Mouse (Mus musculus) liver, adult 2 months (tissue): ENCODE data around the gene Plekhh3. TPM values are rescaled to one million over a fixed set of nuclear protein-coding genes. Genes with fewer than 3 reads are reported as not detected.
A peak's percentile ranks its signal among the peaks of the same experiment; 100 is the strongest.

Experiments used
- DNase-seq: peaks from one replicate; pipeline ENCODE4 v3.0.0-alpha.2; 2011; ENCODE audit warnings: low read depth, low spot score; ENCODE audit errors: extremely low read depth
- H3K27ac ChIP-seq: fragments of 200-500 bp; replicated peaks from 2 replicates; pipeline ENCODE4 v1.5.1; 2012; ENCODE audit warnings: low read depth, mild to moderate bottlenecking, control low read depth, inconsistent platforms, low read length; ENCODE audit not compliant: insufficient read depth
- H3K27me3 ChIP-seq: fragments of 200-500 bp; 2 replicates; pipeline ENCODE4 v1.6.1; 2012; ENCODE audit warnings: mild to moderate bottlenecking, moderate library complexity, low read length, inconsistent platforms; ENCODE audit not compliant: control insufficient read depth, insufficient read depth
- H3K36me3 ChIP-seq: fragments of 200-500 bp; 2 replicates; pipeline ENCODE4 v1.6.1; 2012; ENCODE audit warnings: low read length, inconsistent platforms; ENCODE audit not compliant: control insufficient read depth, insufficient read depth
- H3K4me1 ChIP-seq: fragments of 200-500 bp; 2 replicates; pipeline ENCODE4 v1.6.1; 2011; ENCODE audit warnings: low read length; ENCODE audit not compliant: control insufficient read depth, insufficient read depth
- H3K4me3 ChIP-seq: fragments of 200-500 bp; 2 replicates; pipeline ENCODE4 v1.5.1; 2011; ENCODE audit warnings: low read depth, mild to moderate bottlenecking, control low read depth, low read length, moderate library complexity; ENCODE audit not compliant: insufficient read depth
- H3K79me2 ChIP-seq: fragments of 200-500 bp; 2 replicates; pipeline ENCODE4 v1.6.1; 2012; ENCODE audit warnings: inconsistent platforms, mild to moderate bottlenecking, low read length, moderate library complexity; ENCODE audit not compliant: control insufficient read depth, insufficient read depth
- H3K9ac ChIP-seq: fragments of 200-500 bp; 2 replicates; pipeline ENCODE4 v1.6.1; 2012; ENCODE audit warnings: low read depth, mild to moderate bottlenecking, control low read depth, inconsistent platforms, low read length
- CTCF ChIP-seq: fragments of 200-500 bp; IDR thresholded peaks from 2 replicates; pipeline ENCODE4 v1.5.1; 2011; ENCODE audit warnings: low read depth, low read length, control low read depth
- POLR2A ChIP-seq: fragments of 200-500 bp; IDR thresholded peaks from 2 replicates; pipeline ENCODE4 v1.6.1; 2011; ENCODE audit warnings: low read length, control low read depth; ENCODE audit not compliant: insufficient read depth; ENCODE audit errors: extremely low read depth
- WGBS: fragments of 180-500 bp; shearing (Covaris S2); methylation state at CpG from one replicate; pipeline ENCODE4 v1.1.7; 2018; 5-methylcytosine and 5-hydroxymethylcytosine counted together
- polyA plus RNA-seq: library from polyadenylated mRNA; depleted of rRNA; stranded (reverse); fragments of >200 nt; gene quantifications from 2 replicates; pipeline ENCODE4 v1.2.3, GENCODE M21; 2012
- total RNA-seq: library from RNA; depleted of rRNA; stranded (reverse); fragments of >200 nt; gene quantifications from 2 replicates; pipeline ENCODE4 v1.2.3, GENCODE M21; 2014

Gene Plekhh3
- total and polyA plus RNA-seq, 2 experiments, result 3.9 to 11.5 TPM

- 92% methylated on average over 4 of the region's 4 CpGs for WGBS
- H3K9ac ChIP-seq, result no peak overlapping the region
- no peaks in the 10 kb centered on the region for H3K79me2 ChIP-seq
- no peaks in the 10 kb centered on the region for H3K27me3 ChIP-seq
- no peak for TF ChIP-seq CTCF
- TF ChIP-seq POLR2A, result no peak
- no peak for DNase-seq
- no peak overlapping the region for H3K4me3 ChIP-seq
- H3K27ac ChIP-seq, result no peak overlapping the region
- no peaks in the 10 kb centered on the region for H3K36me3 ChIP-seq
- peaks cover 3% of the 10 kb centered on the region; the same call in 1 of the 2 replicates for H3K4me1 ChIP-seq
These were observed 14.3 kb upstream of the Plekhh3 start for GRCm38 (mm10) chr11:101185441-101185840.

GRCm38 (mm10) chr11:101184984-101185383 is 13.8 kb upstream of the Plekhh3 start:
- H3K27me3 ChIP-seq, result no peaks in the 10 kb centered on the region
- DNase-seq, result no peak
- 93% methylated on average over 12 of the region's 12 CpGs for WGBS
- no peak overlapping the region for H3K9ac ChIP-seq
- H3K36me3 ChIP-seq, result no peaks in the 10 kb centered on the region
- H3K27ac ChIP-seq, result no peak overlapping the region
- H3K79me2 ChIP-seq, result no peaks in the 10 kb centered on the region
- TF ChIP-seq CTCF (no peak), POLR2A (no peak)
- peaks cover 3% of the 10 kb centered on the region; the same call in 1 of the 2 replicates for H3K4me1 ChIP-seq
- H3K4me3 ChIP-seq, result no peak overlapping the region

- peaks cover 3% of the 10 kb centered on the region; the same call in 1 of the 2 replicates for H3K4me1 ChIP-seq
- no peaks in the 10 kb centered on the region for H3K79me2 ChIP-seq
- H3K4me3 ChIP-seq, result no peak overlapping the region
- no peak overlapping the region for H3K9ac ChIP-seq
- TF ChIP-seq CTCF (no peak), POLR2A (no peak)
- H3K27ac ChIP-seq, result no peak overlapping the region
- H3K36me3 ChIP-seq, result no peaks in the 10 kb centered on the region
- no peak for DNase-seq
- H3K27me3 ChIP-seq, result no peaks in the 10 kb centered on the region
- WGBS, result 87% methylated on average over 14 of the region's 14 CpGs
These were observed 11.8 kb upstream of the Plekhh3 start for GRCm38 (mm10) chr11:101182771-101183517.

- Histone ChIP-seq H3K27me3 (no peaks in the 10 kb centered on the region), H3K4me3 (no peak overlapping the region), H3K36me3 (no peaks in the 10 kb centered on the region), H3K4me1 (peaks cover 3% of the 10 kb centered on the region; the same call in 1 of the 2 replicates), H3K27ac (no peak overlapping the region), H3K79me2 (no peaks in the 10 kb centered on the region), H3K9ac (no peak overlapping the region)
- no peak for DNase-seq
- WGBS, result 96% methylated on average over 11 of the region's 11 CpGs
- TF ChIP-seq POLR2A (no peak), CTCF (no peak)
These were observed 10.8 kb upstream of the Plekhh3 start for GRCm38 (mm10) chr11:101181961-101182360.

- H3K4me3 ChIP-seq, result no peak overlapping the region
- peaks cover 3% of the 10 kb centered on the region; the same call in 1 of the 2 replicates for H3K4me1 ChIP-seq
- no peaks in the 10 kb centered on the region for H3K27me3 ChIP-seq
- no peak for DNase-seq
- H3K27ac ChIP-seq, result no peak overlapping the region
- H3K9ac ChIP-seq, result no peak overlapping the region
- 34% methylated on average over 10 of the region's 10 CpGs for WGBS
- H3K36me3 ChIP-seq, result no peaks in the 10 kb centered on the region
- H3K79me2 ChIP-seq, result no peaks in the 10 kb centered on the region
- TF ChIP-seq CTCF, result peak; percentile 84
- no peak for TF ChIP-seq POLR2A
These were observed 9.9 kb upstream of the Plekhh3 start for GRCm38 (mm10) chr11:101180846-101181740.
